Mouse (Mus musculus) Patski (cell line): ENCODE measurements around the gene Dyrk1a. TPM values are rescaled to one million over a fixed set of nuclear protein-coding genes. Genes with fewer than 3 reads are reported as not detected.

Experiments
- ATAC-seq: fragments of 100-300 bp; one replicate; pipeline ENCODE4 v1.8.0; 2021
- CTCF ChIA-PET: fragments of 350-600 bp; sonication (Branson Sonifier 250); formaldehyde crosslinking; loops from one replicate; lab custom pipeline; 2022; ENCODE audit warnings: inconsistent platforms; lab: Charles Lee
- POLR2A ChIA-PET: fragments of 350-600 bp; sonication (Branson Sonifier 250); formaldehyde crosslinking; loops from one replicate; lab custom pipeline; 2022; ENCODE audit warnings: antibody characterized with exemption, inconsistent platforms; lab: Charles Lee
- DNase-seq: peaks from one replicate; pipeline ENCODE4 v3.0.0-alpha.2; 2011; ENCODE audit warnings: low read depth, low spot score
- H3K27me3 ChIP-seq: fragments of 371-371 bp; one replicate; pipeline ENCODE4 v1.5.1; 2021
- CTCF ChIP-seq: fragments of 100-300 bp; IDR thresholded peaks from one replicate; pipeline ENCODE4 v1.5.1; 2021
- in situ Hi-C: fragments of 300-500 bp; cut with MboI; formaldehyde crosslinking; loops from 3 replicates; pipeline ENCODE4 v1.11.1; 2018; ENCODE audit warnings: low pct_unique_long_range_greater_than_20kb, mixed read lengths
- polyA plus RNA-seq: library from polyadenylated mRNA; unstranded; gene quantifications from one replicate; pipeline ENCODE4 v1.2.3, GENCODE M21; 2021

Gene Dyrk1a
- polyA plus RNA-seq, 1 experiment from 2014 or later, result 27.3 TPM

GRCm38 (mm10) chr16:94571111-94571993 lies 1.5 kb downstream of the Dyrk1a start:
- DNase-seq (no peak), ATAC-seq (no peak)
- in situ Hi-C loops, result no loop called here
- ChIA-PET CTCF (interaction anchor here (1.4 kb wide), 1 partner anchor 25 kb away, joined by 3 read pairs; no protein-coding TSS in a partner anchor), POLR2A (interaction anchor here (1.2 kb wide), 2 partner anchors 32 to 47 kb away, joined by 3 read pairs; no protein-coding TSS in a partner anchor)
- TF ChIP-seq CTCF, result no peak
- H3K27me3 ChIP-seq, result no peaks in the 10 kb centered on the region

- no peaks in the 10 kb centered on the region for H3K27me3 ChIP-seq
- CTCF ChIA-PET, result interaction anchor here (1.3 to 2.0 kb wide), 3 partner anchors 14 to 29 kb away, joined by 3 to 5 read pairs (median 4); no protein-coding TSS in a partner anchor
- DNase-seq, result no peak
- in situ Hi-C loops, result no loop called here
- no peak for TF ChIP-seq CTCF
- POLR2A ChIA-PET, result interaction anchor here (1.2 kb wide), 2 partner anchors 11 to 31 kb away, joined by 3 read pairs; no protein-coding TSS in a partner anchor
- no peak for ATAC-seq
Measured at GRCm38 (mm10) chr16:94572422-94572821, 2.6 kb downstream of the Dyrk1a start.

GRCm38 (mm10) chr16:94574025-94574717 lies 4.4 kb downstream of the Dyrk1a start:
- ATAC-seq (no peak), DNase-seq (no peak)
- H3K27me3 ChIP-seq, result no peaks in the 10 kb centered on the region
- ChIA-PET CTCF (interaction anchor here (0.8 to 2.0 kb wide), 6 partner anchors 9 to 27 kb away, joined by 3 to 5 read pairs (median 4); no protein-coding TSS in a partner anchor), POLR2A (no interaction called here)
- no peak for TF ChIP-seq CTCF
- in situ Hi-C loops, result no loop called here

- POLR2A ChIA-PET, result no interaction called here
- no peaks in the 10 kb centered on the region for H3K27me3 ChIP-seq
- CTCF ChIA-PET, result interaction anchor here (0.6 to 1.5 kb wide), 3 partner anchors 11 to 17 kb away, joined by 3 to 5 read pairs (median 5); no protein-coding TSS in a partner anchor
- DNase-seq, result no peak
- no peak for TF ChIP-seq CTCF
- no peak for ATAC-seq
- in situ Hi-C loops, result no loop called here
Measured at GRCm38 (mm10) chr16:94574718-94575094, 4.9 kb downstream of the Dyrk1a start.

GRCm38 (mm10) chr16:94575757-94576156 lies 5.9 kb downstream of the Dyrk1a start:
- ChIA-PET CTCF (interaction anchor here (0.9 to 1.5 kb wide), 4 partner anchors 10 to 117 kb away, joined by 3 to 5 read pairs (median 3); no protein-coding TSS in a partner anchor), POLR2A (interaction anchor here (1.4 kb wide), 1 partner anchor 11 kb away, joined by 3 read pairs; no protein-coding TSS in a partner anchor)
- no peak for TF ChIP-seq CTCF
- in situ Hi-C loops, result no loop called here
- no peak for DNase-seq
- no peak for ATAC-seq
- H3K27me3 ChIP-seq, result no peaks in the 10 kb centered on the region

- POLR2A ChIA-PET, result no interaction called here
- DNase-seq (no peak), ATAC-seq (no peak)
- CTCF ChIA-PET, result no interaction called here
- TF ChIP-seq CTCF, result no peak
- in situ Hi-C loops, result no loop called here
- H3K27me3 ChIP-seq, result no peaks in the 10 kb centered on the region
Measured at GRCm38 (mm10) chr16:94579348-94579747, 9.5 kb downstream of the Dyrk1a start.

- no peak for TF ChIP-seq CTCF
- ATAC-seq (no peak), DNase-seq (no peak)
- in situ Hi-C loops, result no loop called here
- no peaks in the 10 kb centered on the region for H3K27me3 ChIP-seq
- POLR2A ChIA-PET, result no interaction called here
- CTCF ChIA-PET, result no interaction called here
Measured at GRCm38 (mm10) chr16:94580844-94581405, 11.1 kb downstream of the Dyrk1a start.

- in situ Hi-C loops, result no loop called here
- CTCF ChIA-PET, result interaction anchor here (0.9 to 1.5 kb wide), 4 partner anchors 10 to 23 kb away, joined by 3 to 5 read pairs (median 3); no protein-coding TSS in a partner anchor
- POLR2A ChIA-PET, result interaction anchor here (1.0 kb wide), 1 partner anchor 10 kb away, joined by 3 read pairs; no protein-coding TSS in a partner anchor
- DNase-seq (no peak), ATAC-seq (no peak)
- no peaks in the 10 kb centered on the region for H3K27me3 ChIP-seq
- TF ChIP-seq CTCF, result peak; percentile 54
Measured at GRCm38 (mm10) chr16:94586349-94586990, 16.7 kb downstream of the Dyrk1a start.

GRCm38 (mm10) chr16:94587461-94587860 lies 17.7 kb downstream of the Dyrk1a start:
- in situ Hi-C loops, result no loop called here
- no peak for TF ChIP-seq CTCF
- no peak for DNase-seq
- no peaks in the 10 kb centered on the region for H3K27me3 ChIP-seq
- ATAC-seq, result no peak
- CTCF ChIA-PET, result no interaction called here
- POLR2A ChIA-PET, result no interaction called here

GRCm38 (mm10) chr16:94588171-94588570 lies 18.4 kb downstream of the Dyrk1a start:
- CTCF ChIA-PET, result no interaction called here
- ATAC-seq (no peak), DNase-seq (no peak)
- POLR2A ChIA-PET, result no interaction called here
- TF ChIP-seq CTCF, result no peak
- in situ Hi-C loops, result no loop called here
- H3K27me3 ChIP-seq, result no peaks in the 10 kb centered on the region
